Mouse (Mus musculus): ENCODE results near the gene Ttf1. TPM values are rescaled to one million over a fixed set of nuclear protein-coding genes. Genes with fewer than 3 reads are reported as not detected.
"Not testable (repeated sequence)": the region's sequence is repeated elsewhere in the genome, so short reads cannot be mapped to it uniquely, and the experiment has no call there.

Ttf1 gene
- polyA plus RNA-seq, 3 experiments from 2014 or later = 15.4 to 23.6 (median 18.4) TPM

DNA sequence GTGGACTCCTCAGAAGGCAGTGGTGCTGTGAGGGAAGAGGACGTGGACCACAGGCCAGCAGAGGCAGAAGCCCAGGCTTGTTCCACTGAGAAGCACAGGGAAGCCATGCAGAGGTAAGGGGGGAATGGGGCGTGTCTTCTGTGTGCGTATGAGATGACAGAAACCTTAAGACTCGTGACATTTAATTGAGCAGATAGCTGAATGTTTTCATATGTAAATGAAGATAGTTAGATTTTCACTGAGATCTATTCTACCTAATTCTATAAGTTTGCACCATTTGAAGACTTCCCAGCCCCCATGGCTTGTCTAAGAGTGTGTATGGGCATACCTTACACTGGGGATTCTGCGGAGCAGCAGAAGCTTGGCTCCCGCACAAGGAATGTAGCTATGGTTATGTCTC is 5.7 kb downstream of the Ttf1 start:
- ATAC-seq = no peak

- no peak for ATAC-seq
These were observed 6.3 kb downstream of the Ttf1 start for GRCm38 (mm10) chr2:29066410-29066809.

- ATAC-seq = no peak
These were observed 14.6 kb downstream of the Ttf1 start for GRCm38 (mm10) chr2:29074676-29075075.

DNA sequence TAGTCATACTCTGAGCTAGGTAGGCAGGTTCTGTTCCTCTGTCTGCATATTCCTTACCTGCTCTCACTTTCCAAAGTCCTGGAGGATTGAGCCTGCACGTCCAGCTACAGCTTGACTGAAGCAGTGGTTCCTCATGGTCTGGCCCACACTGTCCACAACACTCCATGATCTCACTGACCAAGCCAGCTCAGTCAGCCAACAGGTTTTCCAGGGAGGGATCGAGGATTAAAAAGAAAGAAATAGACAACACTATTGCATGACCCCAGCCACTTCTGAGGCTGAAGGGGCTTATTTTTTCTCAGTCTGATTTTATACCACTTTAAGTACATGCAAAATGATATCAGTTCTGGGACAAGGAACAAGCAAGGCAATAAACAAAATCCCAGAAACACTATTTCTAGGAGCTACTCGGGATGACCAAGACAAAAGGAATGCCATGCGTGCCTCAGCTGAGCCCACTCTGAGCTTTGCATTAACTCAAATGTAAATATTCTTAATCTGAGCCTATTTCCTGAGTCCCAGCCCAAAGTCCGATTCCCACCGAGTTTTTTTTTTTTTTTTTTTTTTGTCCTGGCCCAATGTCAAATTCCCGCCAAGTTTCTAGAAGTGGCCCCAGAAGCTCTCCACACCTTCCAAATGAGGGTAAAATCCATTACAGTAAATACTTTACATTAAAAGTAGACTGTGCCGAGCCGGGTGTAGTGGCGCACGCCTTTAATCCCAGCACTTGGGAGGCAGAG is 15.4 kb downstream of the Ttf1 start:
- ATAC-seq = no peak

GRCm38 (mm10) chr2:29076226-29076625 is 16.2 kb downstream of the Ttf1 start:
- no peak for ATAC-seq

DNA sequence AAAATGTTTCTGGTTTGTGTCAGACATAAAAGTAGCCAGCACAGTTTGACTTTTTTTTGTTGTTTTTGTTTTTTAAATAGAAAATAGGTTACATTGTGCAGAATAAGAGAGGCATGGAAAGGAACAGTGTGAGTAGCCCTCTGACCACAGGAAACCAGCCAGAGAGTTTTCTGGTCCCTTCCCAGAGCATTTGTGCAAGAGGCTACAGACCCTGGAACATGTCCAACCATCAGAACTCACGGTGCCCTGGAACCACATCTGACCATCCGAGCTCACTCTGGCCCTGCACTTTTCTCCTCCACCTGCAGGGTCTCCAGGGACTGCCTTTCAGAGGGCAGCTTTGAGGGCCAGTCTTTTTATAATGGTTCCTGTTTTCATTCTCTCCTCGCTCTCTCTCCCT is 21.9 kb downstream of the Ttf1 start:
- no peak for ATAC-seq

- ATAC-seq = no peak
These were observed 26.0 kb downstream of the Ttf1 start for GRCm38 (mm10) chr2:29086026-29086425.

DNA sequence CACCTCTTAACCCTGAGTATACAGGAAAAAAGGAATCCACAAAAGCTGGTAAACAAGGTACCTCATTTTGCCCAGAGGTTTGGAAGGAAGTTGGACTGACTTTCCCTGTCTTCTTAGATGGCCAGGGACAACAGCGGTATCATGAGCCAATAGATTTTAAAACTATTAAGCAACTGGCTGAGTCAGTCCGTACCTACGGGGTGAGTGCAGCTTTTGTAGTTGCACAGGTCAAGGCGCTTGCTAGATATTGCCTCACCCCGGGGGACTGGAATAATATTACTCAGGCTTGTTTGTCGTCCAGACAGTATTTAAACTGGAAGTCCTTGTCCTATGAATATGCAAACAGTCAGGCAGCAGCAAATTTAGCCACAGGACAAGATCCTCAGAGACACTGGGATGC is 29.2 kb downstream of the Ttf1 start:
- not testable (repeated sequence) for ATAC-seq

DNA sequence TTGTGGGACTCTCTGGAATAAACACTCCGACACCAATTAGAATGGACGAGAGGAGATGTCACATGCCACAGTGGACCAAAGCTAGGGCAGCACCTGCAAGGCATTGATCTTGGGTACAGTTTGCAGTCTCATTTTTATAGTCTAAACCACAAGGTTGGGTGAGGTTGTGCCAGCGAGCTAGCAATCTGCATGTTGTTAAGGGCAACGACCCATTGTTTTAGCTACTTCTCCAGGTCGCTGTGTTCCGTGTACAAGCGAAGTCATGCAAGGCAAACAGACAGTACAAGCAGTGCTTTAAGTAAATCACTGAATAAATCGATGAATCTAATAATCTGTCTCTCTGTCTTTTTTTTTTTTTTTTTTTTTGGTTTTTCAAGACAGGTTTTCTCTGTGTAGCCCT is 35.6 kb downstream of the Ttf1 start:
- peak; percentile 68 for ATAC-seq

- ATAC-seq = peak; percentile 27
These were observed 36.7 kb downstream of the Ttf1 start for GRCm38 (mm10) chr2:29096751-29097150.

GRCm38 (mm10) chr2:29097465-29097864 is 37.4 kb downstream of the Ttf1 start:
- ATAC-seq = peak; percentile 79

DNA sequence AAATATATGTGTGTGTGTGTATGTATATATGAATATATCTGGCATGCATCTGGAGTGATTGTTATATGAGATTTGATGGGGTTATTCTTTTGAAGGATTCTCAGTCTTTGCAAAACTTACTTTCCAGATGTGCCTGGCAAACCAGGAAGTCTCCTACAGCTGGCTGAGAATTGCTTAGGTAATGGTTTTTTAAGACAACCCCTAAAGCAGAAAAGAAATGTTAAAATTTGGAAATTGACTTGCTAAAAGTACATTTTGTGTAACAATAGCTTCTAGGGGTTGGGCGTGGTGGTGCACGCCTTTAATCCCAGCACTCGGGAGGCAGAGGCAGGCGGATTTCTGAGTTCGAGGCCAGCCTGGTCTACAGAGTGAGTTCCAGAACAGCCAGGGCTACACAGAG is 37.9 kb downstream of the Ttf1 start:
- ATAC-seq = not testable (repeated sequence)

GRCm38 (mm10) chr2:29098786-29099185 is 38.7 kb downstream of the Ttf1 start:
- no peak for ATAC-seq

GRCm38 (mm10) chr2:29099646-29100045 is 39.6 kb downstream of the Ttf1 start:
- ATAC-seq = no peak

DNA sequence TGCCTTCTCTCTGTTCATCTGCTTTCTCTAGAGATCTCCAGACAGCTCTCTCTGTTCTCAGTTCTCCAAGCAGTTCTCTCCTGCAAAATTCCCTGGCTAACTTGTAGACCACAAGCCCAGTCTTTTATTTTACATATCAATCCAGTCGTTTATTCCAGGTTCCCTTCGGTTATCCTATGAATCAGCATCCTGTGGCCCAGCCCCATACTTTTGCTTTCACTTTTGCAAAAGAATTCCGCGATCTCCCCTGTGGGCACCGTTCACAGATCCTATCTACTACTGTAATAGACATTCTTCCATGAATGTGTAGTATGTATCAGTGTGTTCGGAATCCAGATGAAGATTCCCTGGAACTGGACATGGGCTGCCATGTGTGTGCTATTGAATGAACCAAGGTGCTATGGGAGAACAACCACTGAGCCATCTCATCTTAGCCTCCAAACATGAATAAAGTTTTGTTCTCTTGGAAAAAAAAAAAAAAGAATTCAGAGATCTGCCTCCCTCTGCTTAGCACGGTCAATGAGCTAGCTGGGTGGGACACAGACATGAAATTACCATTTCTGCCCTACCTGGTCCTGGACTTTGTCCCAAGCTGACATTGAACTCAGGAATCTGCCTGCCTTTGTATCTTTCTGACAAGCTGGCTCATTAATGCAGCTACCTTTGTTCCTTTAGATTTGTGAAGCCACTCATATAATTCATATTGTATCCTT is 40.9 kb downstream of the Ttf1 start:
- peak; percentile 11 for ATAC-seq

DNA sequence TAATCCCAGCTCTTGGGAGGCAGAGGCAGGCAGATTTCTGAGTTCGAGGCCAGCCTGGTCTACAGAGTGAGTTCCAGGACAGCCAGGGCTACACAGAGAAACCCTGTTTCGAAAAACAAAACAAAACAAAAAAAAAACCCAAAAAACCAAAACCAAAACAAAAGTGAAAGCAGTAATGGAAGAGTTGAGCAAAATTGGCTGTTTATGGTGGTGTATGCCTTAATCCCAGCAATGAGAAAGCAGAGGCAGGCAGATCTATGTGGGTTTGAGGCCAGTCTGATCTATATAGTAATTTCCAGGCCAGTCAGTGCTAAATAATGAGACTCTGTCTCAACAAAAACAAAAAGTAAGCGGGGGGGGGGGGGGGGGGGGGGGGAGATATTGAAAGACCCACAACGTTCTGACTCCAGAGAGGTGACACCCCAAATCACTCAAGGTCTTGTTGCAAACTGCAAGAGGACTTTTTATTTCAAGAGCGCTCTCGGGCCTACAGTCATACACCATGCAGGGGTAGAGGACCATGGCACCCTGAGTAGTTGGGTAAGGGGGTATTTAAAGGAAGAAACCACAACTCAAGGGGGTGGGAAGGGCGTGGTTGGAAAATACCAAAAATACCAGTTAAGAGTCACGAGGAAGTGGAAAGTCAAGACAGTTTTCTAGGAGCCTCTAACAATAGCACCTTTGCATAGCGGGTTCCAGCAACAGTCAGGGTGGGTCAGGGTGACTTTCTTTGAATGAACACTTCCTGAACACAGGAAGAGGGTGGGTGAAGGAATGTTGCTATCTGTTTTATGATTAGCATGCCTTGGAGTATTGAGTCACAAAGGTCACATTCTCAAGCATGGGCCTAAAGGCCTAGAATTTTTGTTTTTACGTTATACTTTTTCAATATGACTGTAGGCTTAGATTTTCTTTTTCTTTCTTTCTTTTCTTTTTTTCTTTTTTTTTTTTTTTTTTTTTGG is 42.6 kb downstream of the Ttf1 start:
- ATAC-seq = peak; percentile 47

GRCm38 (mm10) chr2:29120969-29121368 is 60.9 kb downstream of the Ttf1 start:
- no peak for ATAC-seq

GRCm38 (mm10) chr2:29122446-29122845 is 62.4 kb downstream of the Ttf1 start:
- peak; percentile 53 for ATAC-seq

DNA sequence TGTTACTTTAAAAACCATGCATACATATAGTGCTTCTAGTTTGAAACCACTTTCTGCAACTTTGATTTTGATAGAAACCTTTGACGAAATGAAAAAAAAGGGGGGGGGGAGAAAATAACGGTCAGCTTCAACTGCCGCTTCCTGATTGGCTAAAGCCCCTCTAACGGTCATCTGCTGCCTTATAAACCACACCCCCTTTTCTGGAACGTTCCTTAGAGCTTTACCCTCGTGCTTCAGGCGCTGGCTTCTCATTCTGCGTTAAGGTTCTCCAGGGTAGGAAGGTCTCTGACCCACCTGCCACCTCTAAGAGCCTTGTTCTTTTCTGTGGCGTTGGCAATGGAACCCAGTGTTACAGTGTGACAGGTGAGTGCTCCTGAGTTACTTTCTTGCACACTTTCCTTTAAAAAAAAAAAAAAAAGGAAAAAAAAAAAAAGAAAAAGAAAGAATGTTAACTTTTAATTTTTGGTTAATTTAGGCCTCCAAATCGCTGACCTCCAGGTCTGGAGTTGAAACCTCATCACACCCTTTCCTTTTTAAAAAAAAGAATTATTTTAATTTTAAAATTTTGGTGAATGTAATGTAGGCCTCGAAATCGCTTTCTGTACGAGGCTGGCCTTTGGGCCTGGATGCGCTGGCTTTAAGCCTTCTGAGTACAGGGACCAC is 64.0 kb downstream of the Ttf1 start, which contains the start of gene Setx:
TSS of gene Setx (plus strand) at position 275 of the 663 bp plus-strand sequence.
- ATAC-seq = no peak

DNA sequence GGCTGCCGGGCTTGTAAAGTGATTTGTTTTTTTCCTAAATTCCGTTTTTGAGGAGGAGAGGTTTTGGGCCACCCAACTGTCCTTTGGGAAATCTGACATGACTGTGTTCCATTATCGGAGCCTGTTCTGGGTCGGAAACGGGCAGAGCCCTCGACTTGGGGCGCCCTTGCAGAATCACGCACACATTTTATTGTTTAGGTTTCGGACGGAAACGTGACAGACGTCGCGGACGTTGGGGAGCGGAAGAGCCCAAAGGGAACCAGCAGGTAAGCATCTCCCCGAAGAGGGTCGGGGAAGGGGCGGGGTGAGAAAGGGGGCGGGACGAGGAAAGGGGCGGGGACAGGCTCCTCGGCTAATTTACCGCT is 64.5 kb downstream of the Ttf1 start:
- ATAC-seq = no peak

GRCm38 (mm10) chr2:29124936-29125701 is 65.1 kb downstream of the Ttf1 start:
- ATAC-seq = peak; percentile 91

Data from inflammation-experienced regulatory T-cells, adult 6 months (primary cell).